Mouse (Mus musculus): ENCODE results near the gene Vps35. TPM values are rescaled to one million over a fixed set of nuclear protein-coding genes. Genes with fewer than 3 reads are reported as not detected.

The Vps35 gene
- polyA plus RNA-seq (2016; fragmentation: Nextera tagmentation; extraction: Ambion mirVana) = 124 and 136 TPM in 2 replicates

GRCm38 (mm10) chr8:85299434-85300077 is at the start of gene Vps35, which contains the start of gene Orc6:
Vps35 (minus strand) TSS chr8:85299802.
Orc6 (plus strand) TSS chr8:85299632.
- Histone ChIP-seq H3K9me3 (no peaks in the 10 kb centered on the region), H3K36me3 (peaks cover 24% of the 10 kb centered on the region), H3K4me3 (peak within 1 kb of the TSS; percentile 96), H3K27me3 (ENCODE audit: insufficient read depth, poor library complexity, severe bottlenecking) (no peaks in the 10 kb centered on the region), H3K4me1 (peaks cover 6% of the 10 kb centered on the region; the same call in 1 of the 2 replicates), H3K27ac (peak within 1 kb of the TSS; percentile 97)
- DNase-seq (ENCODE audit: low spot score) = peak; percentile 99
- WGBS = under 1% methylated on average over 63 of the region's 63 CpGs

- H3K27me3 ChIP-seq (ENCODE audit: insufficient read depth, poor library complexity, severe bottlenecking) = no peaks in the 10 kb centered on the region
- H3K4me3 ChIP-seq = no peak overlapping the region
- peaks cover 6% of the 10 kb centered on the region; the same call in 1 of the 2 replicates for H3K4me1 ChIP-seq
- WGBS = 76% methylated on average over 5 of the region's 5 CpGs
- no peaks in the 10 kb centered on the region for H3K9me3 ChIP-seq
- DNase-seq (ENCODE audit: low spot score) = no peak
- peak overlapping the region; percentile 18; the same call in 1 of the 2 replicates for H3K27ac ChIP-seq
- H3K36me3 ChIP-seq = peaks cover 80% of the 10 kb centered on the region
Observed at GRCm38 (mm10) chr8:85339871-85340573, 40.4 kb upstream of the Vps35 start.

- DNase-seq (ENCODE audit: low spot score) = no peak
- Histone ChIP-seq H3K4me3 (no peak overlapping the region), H3K9me3 (no peaks in the 10 kb centered on the region), H3K27ac (no peak overlapping the region), H3K27me3 (ENCODE audit: insufficient read depth, poor library complexity, severe bottlenecking) (no peaks in the 10 kb centered on the region), H3K4me1 (peaks cover 6% of the 10 kb centered on the region; the same call in 1 of the 2 replicates), H3K36me3 (peaks cover 90% of the 10 kb centered on the region)
- 81% methylated on average over 4 of the region's 4 CpGs for WGBS
Observed at GRCm38 (mm10) chr8:85337681-85338080, 38.1 kb upstream of the Vps35 start.

GRCm38 (mm10) chr8:85336211-85336933 is 36.8 kb upstream of the Vps35 start:
- 75% methylated on average over 6 of the region's 6 CpGs for WGBS
- H3K27me3 ChIP-seq (ENCODE audit: insufficient read depth, poor library complexity, severe bottlenecking) = no peaks in the 10 kb centered on the region
- no peak overlapping the region for H3K27ac ChIP-seq
- DNase-seq (ENCODE audit: low spot score) = peak; percentile 66
- H3K9me3 ChIP-seq = no peaks in the 10 kb centered on the region
- peaks cover 89% of the 10 kb centered on the region for H3K36me3 ChIP-seq
- peaks cover 6% of the 10 kb centered on the region; the same call in 1 of the 2 replicates for H3K4me1 ChIP-seq
- no peak overlapping the region for H3K4me3 ChIP-seq

GRCm38 (mm10) chr8:85335105-85335504 is 35.5 kb upstream of the Vps35 start:
- Histone ChIP-seq H3K9me3 (no peaks in the 10 kb centered on the region), H3K27me3 (ENCODE audit: insufficient read depth, poor library complexity, severe bottlenecking) (no peaks in the 10 kb centered on the region), H3K4me3 (no peak overlapping the region), H3K27ac (no peak overlapping the region), H3K36me3 (peaks cover 89% of the 10 kb centered on the region), H3K4me1 (peaks cover 4% of the 10 kb centered on the region; the same call in 1 of the 2 replicates)
- peak; percentile 54 for DNase-seq (ENCODE audit: low spot score)

GRCm38 (mm10) chr8:85329506-85329905 is 29.9 kb upstream of the Vps35 start:
- H3K4me3 ChIP-seq = no peak overlapping the region
- no peaks in the 10 kb centered on the region for H3K9me3 ChIP-seq
- H3K4me1 ChIP-seq = no peaks in the 10 kb centered on the region
- no peak overlapping the region for H3K27ac ChIP-seq
- DNase-seq (ENCODE audit: low spot score) = peak; percentile 63
- peaks cover 90% of the 10 kb centered on the region for H3K36me3 ChIP-seq
- WGBS = 50% methylated on average over 1 of the region's 1 CpGs
- no peaks in the 10 kb centered on the region for H3K27me3 ChIP-seq (ENCODE audit: insufficient read depth, poor library complexity, severe bottlenecking)

- Histone ChIP-seq H3K9me3 (no peaks in the 10 kb centered on the region), H3K36me3 (peaks cover 88% of the 10 kb centered on the region), H3K27ac (no peak overlapping the region), H3K27me3 (ENCODE audit: insufficient read depth, poor library complexity, severe bottlenecking) (no peaks in the 10 kb centered on the region), H3K4me3 (no peak overlapping the region), H3K4me1 (no peaks in the 10 kb centered on the region)
- peak; percentile 66 for DNase-seq (ENCODE audit: low spot score)
- WGBS = 77% methylated on average over 9 of the region's 9 CpGs
Observed at GRCm38 (mm10) chr8:85327036-85327435, 27.4 kb upstream of the Vps35 start.

GRCm38 (mm10) chr8:85323084-85323483 is 23.5 kb upstream of the Vps35 start:
- Histone ChIP-seq H3K27me3 (ENCODE audit: insufficient read depth, poor library complexity, severe bottlenecking) (no peaks in the 10 kb centered on the region), H3K36me3 (peaks cover 73% of the 10 kb centered on the region), H3K4me3 (no peak overlapping the region), H3K27ac (no peak overlapping the region), H3K4me1 (0 out of 2 replicates have a peak, but pooled peaks cover 6% of the 10 kb centered on the region), H3K9me3 (no peaks in the 10 kb centered on the region)
- no peak for DNase-seq (ENCODE audit: low spot score)
- WGBS = 79% methylated on average over 3 of the region's 3 CpGs

- no peaks in the 10 kb centered on the region for H3K9me3 ChIP-seq
- peaks cover 62% of the 10 kb centered on the region for H3K36me3 ChIP-seq
- 87% methylated on average over 15 of the region's 15 CpGs for WGBS
Observed at GRCm38 (mm10) chr8:85321981-85322380, 22.4 kb upstream of the Vps35 start.

GRCm38 (mm10) chr8:85318534-85318933 is 18.9 kb upstream of the Vps35 start:
- Histone ChIP-seq H3K9me3 (no peaks in the 10 kb centered on the region), H3K27ac (no peak overlapping the region), H3K4me1 (0 out of 2 replicates have a peak, but pooled peaks cover 6% of the 10 kb centered on the region), H3K36me3 (peaks cover 32% of the 10 kb centered on the region), H3K4me3 (no peak overlapping the region), H3K27me3 (ENCODE audit: insufficient read depth, poor library complexity, severe bottlenecking) (no peaks in the 10 kb centered on the region)
- 52% methylated on average over 4 of the region's 4 CpGs for WGBS
- DNase-seq (ENCODE audit: low spot score) = no peak

More at GRCm38 (mm10) chr8:85321981-85322380, 22.4 kb upstream of the Vps35 start:
- Histone ChIP-seq H3K27me3 (ENCODE audit: insufficient read depth, poor library complexity, severe bottlenecking) (no peaks in the 10 kb centered on the region), H3K27ac (no peak overlapping the region), H3K4me1 (0 out of 2 replicates have a peak, but pooled peaks cover 6% of the 10 kb centered on the region), H3K4me3 (no peak overlapping the region)
- DNase-seq (ENCODE audit: low spot score) = peak; percentile 58

- H3K36me3 ChIP-seq = peaks cover 17% of the 10 kb centered on the region
- no peaks in the 10 kb centered on the region for H3K9me3 ChIP-seq
- H3K4me1 ChIP-seq = no peaks in the 10 kb centered on the region
- H3K4me3 ChIP-seq = no peak overlapping the region
- no peak for DNase-seq (ENCODE audit: low spot score)
- WGBS = 73% methylated on average over 3 of the region's 3 CpGs
- no peaks in the 10 kb centered on the region for H3K27me3 ChIP-seq (ENCODE audit: insufficient read depth, poor library complexity, severe bottlenecking)
- no peak overlapping the region for H3K27ac ChIP-seq
Observed at GRCm38 (mm10) chr8:85313036-85313435, 13.4 kb upstream of the Vps35 start.

GRCm38 (mm10) chr8:85311743-85312142 is 12.1 kb upstream of the Vps35 start:
- Histone ChIP-seq H3K4me1 (no peaks in the 10 kb centered on the region), H3K27ac (no peak overlapping the region), H3K27me3 (ENCODE audit: insufficient read depth, poor library complexity, severe bottlenecking) (no peaks in the 10 kb centered on the region), H3K9me3 (no peaks in the 10 kb centered on the region), H3K4me3 (no peak overlapping the region), H3K36me3 (peaks cover 30% of the 10 kb centered on the region)
- no peak for DNase-seq (ENCODE audit: low spot score)

- peaks cover 56% of the 10 kb centered on the region for H3K36me3 ChIP-seq
- no peak for DNase-seq (ENCODE audit: low spot score)
Observed at GRCm38 (mm10) chr8:85308564-85308963, 9.0 kb upstream of the Vps35 start.

More at GRCm38 (mm10) chr8:85308564-85308963, 9.0 kb upstream of the Vps35 start:
- Histone ChIP-seq H3K4me3 (no peak overlapping the region), H3K9me3 (no peaks in the 10 kb centered on the region), H3K27ac (no peak overlapping the region), H3K27me3 (ENCODE audit: insufficient read depth, poor library complexity, severe bottlenecking) (no peaks in the 10 kb centered on the region), H3K4me1 (no peaks in the 10 kb centered on the region)
- WGBS = 95% methylated on average over 2 of the region's 2 CpGs
